Mouse (Mus musculus) heart, embryonic 14.5 days (tissue): ENCODE measurements around the gene Olfml2b. TPM values are rescaled to one million over a fixed set of nuclear protein-coding genes. Genes with fewer than 3 reads are reported as not detected.

Experiments
- polyA plus RNA-seq: library from polyadenylated mRNA; unstranded; fragments of >200 nt; fragmentation: Nextera tagmentation; extraction: Ambion mirVana; gene quantifications from 2 replicates; pipeline ENCODE4 v1.2.1, GENCODE M21; 2014

Gene Olfml2b
- polyA plus RNA-seq, 1 experiment from 2014 or later = 33.1 TPM

Other genes with a start within 250 kb of the Olfml2b start
- gene Nos1ap, start 54.7 kb upstream of the Olfml2b start, polyA plus RNA-seq = 18.3 and 18.5 TPM in 2 replicates
- 14.4 and 16.0 TPM in 2 replicates for gene Atf6, start 223.2 kb downstream of the Olfml2b start, polyA plus RNA-seq
- not detected in 2 replicates for gene Gm26620, start 240.5 kb downstream of the Olfml2b start, polyA plus RNA-seq
- 23.0 and 27.5 TPM in 2 replicates for gene Dusp12, start 241.0 kb downstream of the Olfml2b start, polyA plus RNA-seq